Mouse (Mus musculus): ENCODE results near the gene Tpd52l1.

The Tpd52l1 gene

GRCm38 (mm10) chr10:31346401-31346800 lies 99.4 kb downstream of the Tpd52l1 start:
- no peak for DNase-seq (ENCODE audit: low spot score)

- no peak for DNase-seq (ENCODE audit: low spot score)
These were observed 109.3 kb downstream of the Tpd52l1 start for GRCm38 (mm10) chr10:31336432-31336831.

- DNase-seq (ENCODE audit: low spot score): no peak
These were observed 114.5 kb downstream of the Tpd52l1 start for GRCm38 (mm10) chr10:31331225-31331775.

- no peak for DNase-seq (ENCODE audit: low spot score)
These were observed 115.3 kb downstream of the Tpd52l1 start for GRCm38 (mm10) chr10:31330286-31330962.

- no peak for DNase-seq (ENCODE audit: low spot score)
These were observed 116.3 kb downstream of the Tpd52l1 start for GRCm38 (mm10) chr10:31329436-31329835.

GRCm38 (mm10) chr10:31318491-31318890 lies 127.3 kb downstream of the Tpd52l1 start:
- no peak for DNase-seq (ENCODE audit: low spot score)

- DNase-seq (ENCODE audit: low spot score): peak; percentile 88
These were observed 132.6 kb downstream of the Tpd52l1 start, which contains the start of gene Hddc2 for GRCm38 (mm10) chr10:31312865-31313848. TSS of gene Hddc2 (plus strand) at chr10:31313383.

GRCm38 (mm10) chr10:31307024-31307598 lies 138.6 kb downstream of the Tpd52l1 start:
- peak; percentile 58 for DNase-seq (ENCODE audit: low spot score)

GRCm38 (mm10) chr10:31303446-31303845 lies 142.3 kb downstream of the Tpd52l1 start:
- DNase-seq (ENCODE audit: low spot score): no peak

GRCm38 (mm10) chr10:31300292-31300691 lies 145.5 kb downstream of the Tpd52l1 start:
- DNase-seq (ENCODE audit: low spot score): peak; percentile 12

- peak; percentile 79 for DNase-seq (ENCODE audit: low spot score)
These were observed 146.7 kb downstream of the Tpd52l1 start for GRCm38 (mm10) chr10:31298921-31299574.

- DNase-seq (ENCODE audit: low spot score): peak; percentile 38
These were observed 147.5 kb downstream of the Tpd52l1 start for GRCm38 (mm10) chr10:31298263-31298662.

- DNase-seq (ENCODE audit: low spot score): no peak
These were observed 148.7 kb downstream of the Tpd52l1 start for GRCm38 (mm10) chr10:31297106-31297505.

- no peak for DNase-seq (ENCODE audit: low spot score)
These were observed 149.3 kb downstream of the Tpd52l1 start for GRCm38 (mm10) chr10:31296458-31296857.

- peak; percentile 9 for DNase-seq (ENCODE audit: low spot score)
These were observed 150.1 kb downstream of the Tpd52l1 start for GRCm38 (mm10) chr10:31295705-31296104.

GRCm38 (mm10) chr10:31288697-31289390 lies 156.9 kb downstream of the Tpd52l1 start:
- DNase-seq (ENCODE audit: low spot score): no peak

- DNase-seq (ENCODE audit: low spot score): no peak
These were observed 158.0 kb downstream of the Tpd52l1 start for GRCm38 (mm10) chr10:31287787-31288186.
